Mouse (Mus musculus) retina, postnatal 7 days (tissue): ENCODE measurements at regions not wholly inside any gene's neighbourhood (a gene's known extent, or its start where the extent isn't known, plus 50 kb on each side); places are given as distances from the start of the nearest gene placed in this dataset.

Source experiments
- DNase-seq: peaks from one replicate; pipeline ENCODE4 v3.0.0-alpha.2; 2012; ENCODE audit warnings: low read depth, low spot score

DNA sequence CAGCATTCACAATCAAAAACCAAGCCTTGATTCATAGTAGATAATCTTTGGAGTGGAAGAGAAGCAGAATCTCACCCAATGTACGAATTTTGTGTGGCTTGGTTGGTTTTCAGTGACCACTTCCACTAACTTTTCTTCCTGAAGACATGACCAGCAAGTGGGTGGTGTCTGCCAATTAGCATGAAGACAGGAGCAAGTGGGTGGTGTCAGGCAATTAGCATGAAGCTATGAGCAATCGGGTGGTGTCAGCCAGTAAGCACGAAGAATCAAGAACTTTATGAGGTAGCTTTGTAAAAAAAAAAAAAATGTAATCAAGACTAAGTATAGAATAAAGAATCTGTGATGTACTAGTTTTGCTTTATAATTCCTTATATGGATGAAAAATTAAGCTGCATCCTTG, 2319.2 kb upstream of the Gm7489 start:
- no peak for DNase-seq

DNA sequence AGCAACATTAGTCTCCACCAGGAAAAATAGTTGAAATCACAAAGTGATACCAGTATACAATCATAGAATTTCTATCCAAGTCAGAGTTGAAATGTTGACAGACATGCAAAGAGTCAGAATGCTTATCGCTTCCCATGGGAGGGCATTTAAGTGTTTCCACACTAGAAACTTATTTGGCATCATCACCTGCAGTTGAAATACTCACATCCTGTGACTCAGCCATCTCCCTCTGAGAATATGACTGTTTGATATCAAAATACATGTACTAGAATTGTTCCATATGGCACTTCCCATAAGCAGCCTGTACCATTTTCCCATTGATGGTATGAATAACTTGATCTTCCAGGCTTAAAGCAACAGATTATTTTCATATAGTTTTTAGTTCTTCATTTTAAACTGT, 2314.1 kb upstream of the Gm7489 start:
- no peak for DNase-seq

DNA sequence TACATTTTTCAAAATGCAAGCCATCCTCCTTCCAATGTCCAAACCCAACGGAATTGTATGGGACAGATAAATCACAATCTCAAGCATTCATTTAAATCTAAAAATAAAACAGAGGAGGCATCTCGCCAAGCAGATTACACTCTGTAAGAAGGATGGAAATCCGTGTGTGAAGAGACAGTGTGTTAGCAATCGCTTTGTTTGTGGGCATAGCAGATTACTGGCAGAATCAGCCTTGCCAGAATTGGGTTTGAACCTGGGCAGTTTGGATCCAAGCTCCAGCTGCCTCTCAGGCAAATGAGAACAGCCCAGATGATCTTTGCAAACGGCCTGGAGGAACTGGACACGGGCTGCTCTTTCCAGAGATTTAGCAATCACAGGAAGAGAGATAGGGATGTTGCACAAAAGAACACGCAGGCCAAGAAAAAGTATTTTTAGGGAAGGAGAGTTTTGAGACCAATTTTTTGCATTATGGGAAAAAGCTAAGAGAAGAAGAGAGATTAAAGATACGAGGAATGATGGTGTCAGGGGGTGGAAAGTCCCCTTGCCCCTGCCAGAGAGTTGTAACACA, 2310.1 kb upstream of the Gm7489 start:
- no peak for DNase-seq

DNA sequence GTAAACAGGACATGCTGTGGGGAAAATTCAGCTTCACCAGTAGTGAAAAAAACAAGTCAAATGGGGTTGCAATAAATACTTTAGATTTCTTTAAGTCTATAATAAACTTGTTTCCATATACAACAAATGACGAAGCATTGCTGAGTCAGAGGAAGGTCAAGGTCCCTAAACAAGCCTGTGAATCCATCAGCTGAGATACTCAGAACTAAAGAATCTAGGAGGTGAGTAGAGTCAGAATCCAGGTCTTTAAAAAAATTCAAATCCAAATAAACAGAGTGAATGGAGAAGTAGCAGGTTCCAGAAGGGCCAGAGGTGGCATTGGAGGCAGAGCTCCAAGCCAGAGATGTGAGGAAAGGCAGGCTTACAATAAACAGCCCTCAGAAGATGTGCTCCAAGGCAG, 2301.1 kb upstream of the Gm7489 start:
- DNase-seq: no peak

DNA sequence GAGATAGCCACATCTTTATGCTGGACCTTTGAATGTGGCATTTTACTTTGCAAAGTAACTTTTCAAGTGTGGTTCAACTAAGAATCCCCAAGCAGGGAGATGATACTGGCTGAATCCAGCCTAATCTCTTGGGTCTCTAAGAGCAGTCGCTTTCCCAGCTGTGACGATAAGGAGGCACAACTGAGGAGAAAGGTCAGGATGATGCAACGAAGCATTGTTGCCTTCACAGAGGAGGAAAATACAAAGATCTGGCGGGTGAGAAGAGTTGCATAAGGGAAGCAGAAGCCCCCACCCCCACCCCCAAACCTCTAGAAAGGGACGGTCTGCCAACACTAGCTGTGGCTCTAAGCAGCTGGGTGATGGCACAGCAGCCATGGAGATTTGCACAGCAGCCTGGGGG, 2298.6 kb upstream of the Gm7489 start:
- DNase-seq: no peak

DNA sequence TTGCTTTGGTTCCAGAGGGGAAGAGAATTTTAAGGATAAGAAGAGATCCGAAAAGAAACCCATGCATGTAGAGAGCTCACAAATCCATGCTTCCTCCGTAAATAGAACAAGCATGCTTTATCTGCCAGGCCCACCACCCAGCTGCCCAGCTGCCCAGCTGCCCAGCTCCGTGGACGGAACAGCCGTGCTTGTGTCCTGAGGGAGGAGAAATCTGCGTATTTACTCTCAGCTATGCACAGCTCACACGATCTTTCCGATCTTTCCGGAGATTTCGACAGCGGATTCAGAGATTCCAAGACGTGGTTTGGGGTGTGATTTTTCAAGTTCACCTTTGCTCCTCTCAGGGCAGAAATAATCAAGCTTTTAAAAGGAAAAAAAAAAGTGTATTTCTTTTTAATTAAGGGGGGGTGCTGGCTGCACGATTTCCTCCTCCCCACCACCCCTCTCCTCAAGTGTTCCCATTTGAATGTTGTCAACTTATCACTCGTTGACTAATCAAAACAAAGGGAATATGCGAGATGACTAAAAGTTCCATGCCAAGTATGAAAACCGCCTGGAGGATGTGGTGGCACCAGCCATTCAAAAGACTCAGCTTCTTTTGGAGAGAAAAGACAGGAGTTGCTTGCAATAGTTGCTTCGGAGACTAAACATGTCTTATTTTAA, 2293.2 kb upstream of the Gm7489 start:
- DNase-seq: no peak

DNA sequence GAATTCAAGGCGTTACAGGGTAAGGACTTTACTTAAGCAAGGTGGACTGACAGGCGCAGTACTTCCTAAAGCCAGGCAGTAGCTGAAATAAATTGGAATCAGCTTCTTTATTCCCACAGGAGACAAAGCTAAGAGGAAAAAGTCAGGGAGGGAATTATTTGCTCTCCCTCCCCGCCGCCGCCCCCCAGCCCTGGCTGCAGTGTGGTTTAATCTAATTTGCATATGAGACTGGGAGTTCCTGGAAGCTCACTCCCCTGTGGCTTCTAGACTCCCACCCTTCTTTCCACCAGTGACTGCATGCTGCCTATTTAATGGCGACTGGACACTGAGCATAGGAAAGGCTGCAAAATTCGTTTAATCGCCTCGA, 2292.7 kb upstream of the Gm7489 start:
- no peak for DNase-seq

DNA sequence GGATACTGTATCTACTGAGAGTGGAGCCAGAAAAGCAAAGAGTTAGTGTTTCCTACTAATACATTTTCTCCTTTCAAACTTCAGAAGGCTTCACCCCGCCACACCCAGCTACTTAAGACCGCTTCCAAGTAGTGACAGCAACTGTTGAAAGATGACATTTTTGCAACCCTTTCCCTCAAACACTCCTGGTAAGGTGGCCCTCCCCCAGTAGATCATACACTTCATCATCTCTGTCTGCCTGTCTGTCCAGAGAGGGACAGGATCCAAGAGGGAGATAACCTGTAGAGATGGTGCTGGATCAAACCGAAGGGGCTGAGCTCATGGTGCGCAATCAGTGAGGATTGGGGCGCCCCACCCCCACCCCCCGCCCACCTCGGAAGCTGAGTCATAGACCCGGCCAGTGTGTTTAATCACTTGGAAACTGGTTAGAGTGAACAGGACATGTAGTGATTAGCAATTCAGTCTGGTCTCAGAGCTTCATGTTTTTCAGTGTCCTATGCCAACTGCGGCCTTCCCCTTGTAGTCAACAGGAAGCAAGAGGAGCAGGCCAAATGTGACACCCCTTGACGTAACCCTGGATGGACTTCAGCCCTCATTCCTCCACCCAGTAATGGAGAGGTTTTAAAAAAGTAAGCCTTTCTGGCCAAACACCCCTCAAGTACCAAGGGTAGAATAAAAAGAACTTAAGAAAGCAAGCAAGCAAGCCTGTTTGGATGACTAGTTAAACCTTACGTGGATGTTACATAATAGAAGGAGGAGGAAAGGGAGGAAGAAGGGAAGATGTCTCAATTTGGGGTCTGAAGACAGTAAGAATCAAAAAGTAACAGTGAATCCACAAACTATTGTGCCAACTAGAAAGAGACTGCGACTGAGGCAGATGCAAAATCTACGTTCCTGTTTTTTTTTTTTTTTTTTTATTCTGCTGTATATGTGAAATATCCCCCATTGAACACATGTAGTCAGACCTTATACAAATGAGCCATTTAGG, 2291.9 kb upstream of the Gm7489 start:
- DNase-seq: no peak

DNA sequence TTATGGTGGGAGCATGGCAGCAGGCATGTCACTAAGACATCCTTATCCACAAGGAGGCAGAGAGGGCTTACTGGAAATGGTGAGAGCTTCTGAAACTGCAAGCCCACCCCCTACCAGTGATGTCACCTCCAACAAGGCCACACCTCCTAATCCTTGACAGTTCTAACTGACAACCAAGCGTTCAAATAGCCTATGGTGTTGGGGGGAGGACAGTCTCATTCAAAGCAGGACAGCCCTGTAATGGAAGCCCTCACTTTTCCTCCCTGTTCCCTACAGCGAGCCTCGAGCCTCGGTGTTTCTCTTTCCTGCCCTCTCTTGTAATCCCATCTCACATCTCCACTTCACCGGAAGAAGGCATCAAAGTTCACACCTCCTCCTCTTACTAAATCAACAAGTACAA, 2290.6 kb upstream of the Gm7489 start:
- no peak for DNase-seq

DNA sequence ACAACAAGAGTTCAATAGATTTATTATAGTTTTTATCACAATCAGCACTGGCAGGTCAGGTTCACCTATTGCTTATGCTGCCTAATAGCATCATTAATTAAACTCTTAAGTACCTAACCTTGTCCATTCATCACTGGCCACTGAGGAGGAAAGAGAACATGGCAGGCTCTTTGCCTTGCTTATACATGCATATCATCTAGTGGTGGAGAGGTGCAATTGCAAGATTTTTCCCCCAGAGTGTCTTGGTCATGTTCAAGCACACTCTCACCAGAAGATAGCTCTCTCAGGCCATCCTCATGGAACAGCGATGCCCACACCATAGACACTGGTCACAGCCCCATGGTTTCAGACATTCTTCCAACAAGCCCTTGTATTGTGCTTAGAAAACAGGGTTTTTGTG, 2289.1 kb upstream of the Gm7489 start:
- DNase-seq: no peak

DNA sequence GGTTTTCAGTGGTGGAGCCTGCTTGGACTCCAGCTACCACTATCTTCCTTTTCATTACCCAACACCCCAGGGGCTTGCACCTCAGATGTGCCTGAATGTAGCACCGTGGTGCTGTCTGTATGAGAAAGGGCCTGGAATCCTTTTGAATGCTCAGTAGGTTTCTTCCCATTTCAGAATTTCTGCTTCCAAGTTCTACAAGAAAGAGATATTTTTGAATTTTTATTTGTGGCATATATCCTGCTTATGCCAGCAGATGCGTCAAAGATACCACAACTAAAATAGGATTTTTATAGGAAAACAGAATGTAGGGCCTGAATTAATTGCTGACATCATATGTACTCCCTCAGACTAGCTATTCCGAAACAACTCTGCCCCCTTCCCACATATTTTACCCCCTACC, 2286.9 kb upstream of the Gm7489 start:
- no peak for DNase-seq

DNA sequence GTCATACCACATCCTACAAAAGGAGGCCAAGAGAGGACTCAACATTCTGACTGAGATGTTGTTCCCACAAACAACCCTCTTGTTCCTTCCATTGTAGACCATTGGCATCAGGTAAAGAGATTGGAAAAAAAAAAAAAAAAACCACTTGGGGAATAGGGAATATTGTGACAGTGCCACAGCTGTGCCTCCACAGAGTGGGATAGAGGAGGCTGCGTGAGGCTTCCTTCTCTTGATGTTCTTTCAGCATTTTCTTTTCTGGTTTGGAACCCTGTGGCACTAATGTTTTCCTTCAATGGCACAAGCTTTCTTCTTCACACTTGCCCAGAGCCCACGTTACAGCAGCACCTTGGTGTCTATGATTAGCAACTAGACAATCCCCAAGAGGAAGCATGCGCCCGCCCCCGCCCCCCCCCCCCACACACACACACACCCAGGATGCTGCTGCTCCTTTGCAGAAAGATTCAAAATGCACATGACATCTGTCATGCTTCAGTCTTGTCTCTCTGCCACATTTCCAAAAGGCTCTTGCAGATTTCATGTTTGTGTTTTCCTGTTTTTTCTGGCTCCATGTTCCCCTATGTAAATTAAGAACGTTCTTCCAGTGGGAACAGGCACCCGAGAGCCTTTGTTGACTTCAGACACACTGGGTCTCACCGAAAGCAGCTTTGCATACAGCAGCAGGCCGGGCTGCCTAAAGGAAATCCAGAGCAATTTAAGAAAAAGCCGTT, 2283.4 kb upstream of the Gm7489 start:
- no peak for DNase-seq

DNA sequence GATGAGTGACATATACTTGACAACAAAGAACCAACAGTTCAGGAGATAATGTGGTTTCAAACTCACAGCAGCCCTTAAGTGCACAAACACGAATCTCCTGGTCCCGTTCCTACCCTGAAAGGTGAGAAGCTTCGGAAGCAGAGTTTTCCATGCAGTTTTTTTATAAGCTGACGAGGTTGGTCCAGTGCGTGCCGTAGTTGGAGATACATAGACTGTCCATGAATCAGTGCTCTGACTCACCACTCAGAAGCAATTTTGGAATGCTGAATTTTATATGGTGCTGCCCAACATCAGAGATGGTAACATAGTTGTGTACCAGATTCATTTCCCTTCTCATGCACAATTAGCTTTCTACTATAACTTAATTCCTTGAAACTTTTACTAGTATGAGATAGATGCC, 2263.3 kb upstream of the Gm7489 start:
- no peak for DNase-seq

DNA sequence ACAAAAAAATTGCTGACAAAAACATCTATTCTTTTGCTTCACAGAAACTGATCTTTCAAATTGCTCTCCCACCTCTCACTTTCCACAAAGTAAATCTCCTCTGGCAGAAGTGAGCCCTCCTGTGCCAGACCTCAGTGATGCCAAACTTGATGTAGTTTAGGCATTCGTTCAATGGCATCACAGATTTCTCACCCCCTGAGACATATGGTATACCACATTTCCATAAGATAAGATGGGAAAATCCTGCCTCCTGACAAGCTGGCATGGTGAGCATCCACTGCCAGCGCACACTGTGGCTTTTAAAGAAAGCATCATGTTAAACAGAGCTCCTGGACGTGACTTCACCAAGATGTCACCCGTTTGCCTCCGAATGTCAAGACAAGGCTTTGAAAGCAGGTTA, 2257.2 kb upstream of the Gm7489 start:
- DNase-seq: no peak

DNA sequence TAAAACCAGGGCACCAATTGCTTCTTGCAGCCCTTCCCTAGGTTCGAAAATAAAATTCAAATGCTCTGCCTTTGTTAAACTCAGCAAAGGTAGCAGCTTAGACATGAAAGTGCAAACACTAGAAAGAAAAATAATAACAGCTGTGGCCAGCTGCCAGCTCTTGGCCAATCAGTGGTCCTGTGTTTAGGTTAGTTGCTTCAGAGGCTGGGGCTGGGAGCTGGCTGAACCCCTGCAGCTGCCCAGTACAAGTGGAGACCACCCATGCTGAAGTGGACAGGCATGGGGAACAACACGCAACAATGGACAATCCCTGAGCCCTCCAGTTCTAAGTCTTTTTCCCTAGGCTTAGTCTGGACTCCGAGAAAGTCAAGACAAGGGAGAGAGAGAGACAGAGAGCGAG, 2256.2 kb upstream of the Gm7489 start:
- DNase-seq: no peak

DNA sequence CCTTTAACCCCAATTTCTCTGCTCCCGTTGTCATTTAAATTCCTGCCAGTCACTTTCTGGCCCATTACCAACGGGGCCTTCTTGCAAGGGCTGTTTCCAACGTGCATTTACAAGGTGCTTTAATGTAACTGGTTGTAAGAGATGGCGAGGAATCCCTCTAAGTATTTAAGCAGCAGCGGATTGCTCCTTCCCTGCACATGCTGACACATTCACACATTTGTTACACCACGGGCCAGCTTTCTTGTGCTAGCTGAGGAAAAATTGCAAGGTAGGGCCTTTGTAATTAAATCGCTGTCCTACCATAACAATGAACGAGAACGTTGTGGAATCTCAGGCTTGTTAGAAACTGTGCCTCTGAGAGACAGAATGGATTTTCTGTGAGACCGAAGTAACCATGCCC, 2252.8 kb upstream of the Gm7489 start:
- no peak for DNase-seq

DNA sequence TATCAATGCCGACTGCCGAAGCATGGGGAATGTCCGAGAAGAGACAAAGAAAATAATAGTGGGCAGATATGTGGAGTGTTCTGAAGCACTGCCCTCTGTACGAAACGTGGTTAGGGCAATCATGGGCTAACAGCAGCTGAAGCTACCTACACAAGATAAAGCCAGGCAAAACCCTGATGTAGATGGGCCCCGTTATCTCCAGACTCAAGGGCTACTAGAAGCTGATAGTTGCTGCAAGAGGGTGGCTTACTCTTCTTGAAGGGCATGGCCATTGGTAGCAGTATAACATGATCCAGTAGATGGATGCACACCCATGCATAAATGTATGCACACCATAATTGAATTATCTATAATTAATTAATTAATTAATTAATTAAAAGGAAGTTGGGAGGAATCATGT, 2251.6 kb upstream of the Gm7489 start:
- DNase-seq: no peak

DNA sequence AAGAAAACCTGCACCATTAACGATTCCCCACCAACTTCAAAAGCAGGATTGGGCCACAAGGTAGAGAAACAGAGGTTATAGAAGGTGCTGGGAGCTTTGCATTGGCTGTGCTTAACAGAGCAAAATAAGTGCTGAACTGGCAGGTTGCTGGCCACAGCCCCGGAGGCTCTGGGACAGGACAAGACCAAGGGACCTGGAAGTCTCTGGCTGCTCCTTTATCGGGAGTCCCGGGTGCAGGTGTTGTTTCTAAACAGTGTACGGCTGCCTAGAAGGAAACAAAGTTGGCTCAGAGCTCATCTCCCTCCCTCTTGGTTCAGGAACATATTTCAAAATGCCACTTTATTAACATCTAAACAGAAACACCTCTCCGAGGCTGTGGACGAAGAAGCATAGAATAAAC, 2250.0 kb upstream of the Gm7489 start:
- no peak for DNase-seq

DNA sequence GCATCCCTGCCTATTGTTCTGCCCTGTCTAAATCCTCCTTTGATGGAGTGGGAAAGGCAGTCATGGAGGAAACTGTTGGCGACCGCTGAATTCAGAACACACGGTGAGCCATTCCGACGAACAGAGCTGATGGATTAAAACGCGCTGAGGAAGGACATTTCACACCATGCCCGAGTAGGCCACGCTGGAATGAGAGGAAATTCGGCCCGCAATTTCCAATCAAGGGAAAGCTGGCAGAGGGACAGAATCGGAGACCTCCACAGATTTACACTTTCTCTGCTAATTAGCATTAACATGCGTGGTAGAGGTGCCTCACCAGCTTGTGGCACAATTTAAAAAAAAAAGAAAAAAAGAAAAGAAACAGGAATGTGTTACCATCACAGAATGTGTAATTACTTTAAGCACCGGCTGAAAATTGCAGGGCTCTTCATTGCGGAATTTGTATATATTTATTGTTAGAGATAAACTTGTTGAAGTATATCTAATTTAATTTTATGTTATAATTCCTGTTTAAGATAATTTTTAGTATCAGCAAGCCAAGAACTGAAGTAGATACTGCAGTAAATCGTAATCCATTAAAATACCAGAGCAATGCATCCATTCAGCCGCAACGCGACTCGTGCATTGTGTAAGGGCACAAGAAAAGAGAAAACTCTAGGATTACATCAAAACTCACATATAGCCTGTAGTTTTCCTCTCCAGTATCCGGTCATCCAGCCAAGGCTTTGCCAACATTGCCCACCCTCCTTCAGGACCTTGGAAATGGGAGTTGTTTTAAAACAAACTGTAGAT, 2249.4 kb upstream of the Gm7489 start:
- DNase-seq: no peak

DNA sequence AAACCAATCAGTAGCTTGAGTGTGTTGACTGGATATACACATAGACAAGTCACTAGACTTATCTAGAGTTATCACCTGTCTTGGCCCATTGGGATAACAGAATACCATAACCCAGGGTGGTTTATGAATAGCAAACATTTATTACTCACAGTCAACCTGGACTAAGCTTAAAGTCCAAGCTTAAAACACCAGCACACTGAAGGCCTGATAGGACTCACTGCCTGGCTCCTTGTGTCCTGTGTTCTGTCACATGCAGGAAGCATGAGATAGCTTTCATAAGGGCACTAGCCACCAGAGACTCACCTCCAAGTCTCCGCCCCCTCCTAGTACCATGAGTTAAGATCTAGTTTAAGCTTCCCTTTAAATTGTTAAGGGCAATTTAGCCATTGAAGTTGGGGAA, 2247.1 kb upstream of the Gm7489 start:
- DNase-seq: no peak

DNA sequence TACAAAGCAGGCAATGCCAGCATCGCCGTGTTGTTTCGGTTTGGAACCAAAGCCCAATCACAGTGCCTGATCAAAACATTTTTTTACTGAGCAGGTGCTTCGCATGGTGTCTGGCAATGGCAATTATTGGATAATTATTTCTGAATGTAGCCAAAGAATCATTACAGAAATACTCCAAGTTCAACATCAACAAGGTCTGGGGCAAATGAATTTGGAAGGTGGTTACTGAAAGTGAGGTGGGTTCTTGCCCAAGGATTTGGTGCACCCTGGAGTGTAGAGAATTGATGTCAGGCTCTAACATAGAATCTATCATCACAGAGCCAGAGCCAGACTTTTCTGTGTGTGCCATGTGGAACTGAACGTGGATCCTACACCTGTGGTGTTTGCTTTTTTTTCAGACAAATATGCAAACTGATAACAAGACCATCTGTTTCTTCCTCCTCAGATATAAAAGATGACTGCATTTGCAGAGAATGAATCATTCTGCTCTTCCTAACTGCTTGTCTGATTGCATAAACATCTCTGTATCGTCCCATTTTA, 2240.9 kb upstream of the Gm7489 start:
- no peak for DNase-seq
